Mouse (Mus musculus) urinary bladder, postnatal 36 days (tissue): ENCODE data around the gene Tbk1.

ENCODE experiments used
- DNase-seq, 2 experiments: peaks; one replicate each; pipeline ENCODE4 v3.0.0; 2022; ENCODE audit warnings: low spot score in 2 of 2, mixed read lengths in 1 of 2

Tbk1 gene

GRCm38 (mm10) chr10:121587371-121587840 lies 819 bp upstream of the Tbk1 start:
- DNase-seq = no peak

- peak; percentile 25 to 36 for DNase-seq
Observed at GRCm38 (mm10) chr10:121585791-121586642, 570 bp downstream of the Tbk1 start.

GRCm38 (mm10) chr10:121585056-121585790 lies 1.4 kb downstream of the Tbk1 start:
- no peak for DNase-seq

DNA sequence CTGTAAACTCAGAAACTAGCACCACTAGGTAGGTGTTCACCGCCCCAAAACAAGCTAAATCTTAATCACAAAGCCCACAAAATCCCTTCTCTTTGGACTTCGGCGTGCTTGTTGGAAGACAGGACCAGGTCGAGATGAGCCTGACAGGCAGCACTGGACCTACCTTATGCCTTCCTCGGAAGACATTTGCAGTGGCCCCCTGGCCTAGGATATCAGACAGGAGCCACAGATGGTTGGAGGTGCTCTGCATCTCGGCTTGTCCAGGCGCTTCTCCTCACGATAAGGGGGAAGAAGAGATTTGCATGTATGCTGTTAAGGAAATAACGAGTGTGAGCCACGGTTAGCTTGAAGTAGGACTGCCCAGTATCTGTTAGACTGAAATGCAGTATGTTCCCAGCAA lies 2.6 kb downstream of the Tbk1 start:
- no peak for DNase-seq

- DNase-seq = no peak
Observed at GRCm38 (mm10) chr10:121583016-121583415, 3.6 kb downstream of the Tbk1 start.

DNA sequence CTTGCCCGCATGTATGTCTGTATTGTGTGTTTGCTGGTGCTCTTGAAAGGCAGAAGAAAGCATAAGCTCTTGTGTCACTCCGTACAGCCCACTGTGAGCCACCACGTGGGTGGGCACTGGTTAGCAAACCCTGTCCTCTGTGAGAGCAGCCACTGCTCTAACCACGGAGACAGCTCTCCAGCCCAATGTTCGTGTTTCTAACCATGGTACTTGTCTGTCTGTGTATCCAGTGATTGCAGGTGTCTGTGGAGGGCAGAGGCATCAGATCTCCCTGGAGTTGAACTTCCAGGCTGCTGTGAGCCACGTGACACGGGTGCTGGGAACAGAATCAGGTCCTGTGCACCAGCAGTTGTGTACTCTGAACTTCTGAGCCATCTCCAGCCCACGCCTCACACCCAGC lies 4.3 kb downstream of the Tbk1 start:
- no peak for DNase-seq

- DNase-seq = no peak
Observed at GRCm38 (mm10) chr10:121581405-121581804, 5.2 kb downstream of the Tbk1 start.

- DNase-seq = no peak
Observed at GRCm38 (mm10) chr10:121580381-121580780, 6.2 kb downstream of the Tbk1 start.

GRCm38 (mm10) chr10:121576372-121576771 lies 10.2 kb downstream of the Tbk1 start:
- DNase-seq = no peak

DNA sequence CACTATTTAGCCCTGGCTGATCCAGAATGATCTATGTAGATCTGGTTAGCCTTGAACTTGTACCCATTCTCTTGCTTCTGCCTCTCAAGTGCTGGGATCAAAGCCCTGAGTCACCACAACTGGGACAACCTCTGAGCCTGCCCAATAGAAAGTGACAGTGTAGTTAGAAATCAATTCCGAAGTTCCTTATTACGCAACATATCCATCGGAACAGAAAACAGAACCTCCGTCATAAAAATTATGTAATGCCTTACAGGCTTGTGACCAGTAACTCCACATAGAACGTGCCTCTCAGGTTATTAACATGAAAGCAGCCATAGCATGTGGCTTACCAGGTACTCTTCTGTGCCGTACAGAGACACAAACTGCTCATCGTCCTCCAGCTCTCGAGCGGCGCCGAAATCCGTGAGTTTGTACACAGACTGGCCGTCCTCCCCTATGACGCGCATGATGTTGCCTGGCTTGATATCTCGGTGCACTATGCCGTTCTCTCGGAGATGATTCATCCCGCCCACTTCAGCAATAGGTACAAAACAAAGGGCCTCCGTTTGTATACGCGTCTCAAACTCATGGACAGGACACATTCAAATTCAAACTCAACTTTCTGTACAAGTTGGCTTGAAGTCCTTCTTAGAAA lies 15.0 kb downstream of the Tbk1 start:
- DNase-seq = no peak

DNA sequence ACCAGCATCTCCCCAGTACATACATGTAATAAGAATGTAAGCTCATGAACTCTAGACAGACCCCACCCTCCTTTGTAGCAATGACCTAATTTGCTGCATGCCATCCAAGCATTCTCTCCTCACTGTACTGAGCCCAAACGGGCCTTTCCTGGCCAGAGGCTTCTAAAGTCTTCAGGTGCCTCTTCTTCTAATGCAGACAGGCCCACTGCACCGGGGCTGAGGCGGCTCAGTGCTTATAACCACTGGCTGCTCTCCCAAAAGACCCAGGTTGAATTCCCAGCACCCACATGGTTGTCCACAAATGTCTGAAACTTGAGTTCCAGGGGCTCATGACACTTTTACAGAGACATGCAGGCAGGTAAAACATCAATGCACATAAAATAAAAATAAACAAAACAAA lies 15.6 kb downstream of the Tbk1 start:
- DNase-seq = no peak

DNA sequence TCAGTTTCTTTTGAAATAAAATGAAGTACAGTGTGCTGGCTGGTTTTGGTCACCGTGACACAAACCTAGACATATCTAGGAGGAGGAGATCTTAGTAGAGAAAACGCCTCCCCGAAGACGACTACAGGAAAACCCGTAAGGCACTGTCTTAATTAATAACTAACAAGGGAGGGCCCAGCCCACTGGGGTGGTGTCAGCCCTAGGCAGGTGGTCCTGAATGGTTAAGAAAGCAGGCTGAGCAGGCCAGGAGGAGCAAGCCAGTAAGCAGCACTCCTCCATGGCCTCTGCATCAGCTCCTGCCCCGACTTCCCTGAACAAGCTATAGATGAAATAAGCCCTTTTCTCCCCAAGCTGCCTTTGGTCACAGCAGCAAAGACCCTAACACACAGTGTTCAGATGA lies 16.8 kb downstream of the Tbk1 start:
- DNase-seq = no peak

DNA sequence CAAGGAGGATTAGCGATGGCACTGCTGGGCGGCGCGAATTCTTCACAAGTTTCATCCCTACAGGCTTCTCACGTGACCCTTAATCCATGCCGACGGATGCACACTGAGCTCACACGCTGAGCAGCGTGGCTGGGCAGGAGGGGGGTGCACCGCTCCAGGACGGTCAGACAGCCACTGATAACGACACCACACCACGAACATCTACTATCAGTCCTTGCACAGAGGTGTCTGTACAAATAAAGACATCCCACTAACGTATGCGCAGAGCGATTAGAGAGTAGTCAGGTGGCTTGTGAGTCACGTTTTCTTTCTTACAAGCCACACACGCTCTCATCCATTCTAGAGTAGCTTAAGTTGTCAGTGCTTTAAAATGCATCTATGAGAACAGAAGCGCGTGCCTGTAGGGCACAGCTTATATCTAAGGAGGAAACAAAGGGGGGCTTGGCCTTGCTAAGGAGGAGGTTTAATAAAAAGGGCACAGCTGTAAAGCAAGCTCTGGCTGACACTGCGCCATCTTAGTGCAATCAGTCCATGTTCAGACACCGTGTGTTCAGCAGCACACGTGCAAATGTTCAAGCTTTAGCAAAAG lies 17.5 kb downstream of the Tbk1 start:
- DNase-seq = no peak

GRCm38 (mm10) chr10:121568534-121568933 lies 18.1 kb downstream of the Tbk1 start:
- no peak for DNase-seq

- DNase-seq = no peak
Observed at GRCm38 (mm10) chr10:121568026-121568425, 18.6 kb downstream of the Tbk1 start.

- DNase-seq = no peak
Observed at GRCm38 (mm10) chr10:121564447-121564846, 22.1 kb downstream of the Tbk1 start.

GRCm38 (mm10) chr10:121558231-121558630 lies 28.4 kb downstream of the Tbk1 start:
- no peak for DNase-seq

- DNase-seq = no peak
Observed at GRCm38 (mm10) chr10:121556263-121556662, 30.3 kb downstream of the Tbk1 start.

DNA sequence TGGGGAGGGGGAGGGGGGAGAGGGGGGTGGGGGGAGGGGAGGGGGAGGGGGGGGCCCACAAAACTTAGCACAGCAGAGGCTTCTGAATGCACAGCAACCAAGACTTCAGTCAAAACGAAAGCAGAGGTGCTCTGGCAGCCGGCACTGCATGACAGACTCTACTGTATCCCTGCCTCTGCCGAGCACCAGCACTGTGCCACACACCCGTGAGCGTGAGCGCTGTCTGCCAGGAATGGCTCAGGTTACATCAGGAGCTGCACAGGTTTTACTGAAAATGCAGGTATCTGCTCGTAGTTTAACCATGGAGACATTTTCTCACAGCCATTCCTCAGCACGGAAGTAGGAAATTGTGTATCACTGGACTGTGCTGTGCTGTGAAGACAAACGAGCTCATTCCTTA lies 36.3 kb downstream of the Tbk1 start:
- no peak for DNase-seq

- no peak for DNase-seq
Observed at GRCm38 (mm10) chr10:121549670-121550069, 36.9 kb downstream of the Tbk1 start.

GRCm38 (mm10) chr10:121547162-121547561 lies 39.4 kb downstream of the Tbk1 start:
- no peak for DNase-seq

GRCm38 (mm10) chr10:121543577-121543976 lies 43.0 kb downstream of the Tbk1 start:
- DNase-seq = no peak
